Mouse (Mus musculus): Measurements from ENCODE around the gene Mfsd12.
A peak's percentile ranks its signal among the peaks of the same experiment; 100 is the strongest.

Gene Mfsd12

DNA sequence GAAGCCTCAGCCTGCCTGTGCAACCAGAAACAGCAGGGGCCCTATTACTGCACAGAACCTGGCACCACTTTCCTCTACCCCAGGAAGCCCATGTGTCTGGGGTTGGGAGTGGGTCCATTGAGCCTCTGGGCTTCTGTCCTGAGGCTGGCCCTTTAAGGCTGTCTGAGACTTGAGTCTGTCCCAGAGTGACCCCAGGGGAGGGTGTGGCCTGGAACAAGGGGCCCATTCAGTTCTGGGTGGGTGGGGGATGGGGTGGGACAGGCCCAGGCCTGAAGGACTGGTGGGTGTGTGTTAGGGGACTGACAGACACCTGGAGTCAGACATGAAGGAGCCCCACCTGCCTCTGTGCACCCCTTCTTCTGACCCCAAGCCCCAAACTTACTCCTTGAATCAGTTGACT is 57.4 kb downstream of the Mfsd12 start:
- peaks cover 97% of the 10 kb centered on the region for H3K4me1 ChIP-seq (replicated peaks; ENCODE audit: low read depth, low read length)
- TF ChIP-seq POU5F1 (IDR thresholded peaks at IDR 0.05; ENCODE audit: borderline replicate concordance, low read length) (no peak), NANOG (IDR thresholded peaks at IDR 0.05; ENCODE audit: borderline replicate concordance, low read length) (no peak), CTCF (conservative IDR thresholded peaks at IDR 0.05; ENCODE audit: low read length) (no peak)
- H3K27me3 ChIP-seq (ENCODE audit: insufficient read depth, low read length): peaks cover 9% of the 10 kb centered on the region
- no peaks in the 10 kb centered on the region for H3K9me3 ChIP-seq (ENCODE audit: low read length)
- H3K36me3 ChIP-seq (ENCODE audit: insufficient read depth, low read length): peaks cover 29% of the 10 kb centered on the region
- H3K4me3 ChIP-seq (replicated peaks; ENCODE audit: low read length): peak overlapping the region; percentile 73

- TF ChIP-seq POU5F1 (IDR thresholded peaks at IDR 0.05; ENCODE audit: borderline replicate concordance, low read length) (no peak), CTCF (conservative IDR thresholded peaks at IDR 0.05; ENCODE audit: low read length) (no peak), NANOG (IDR thresholded peaks at IDR 0.05; ENCODE audit: borderline replicate concordance, low read length) (no peak)
- Histone ChIP-seq H3K27me3 (ENCODE audit: insufficient read depth, low read length) (peaks cover 14% of the 10 kb centered on the region), H3K36me3 (ENCODE audit: insufficient read depth, low read length) (peaks cover 29% of the 10 kb centered on the region), H3K9me3 (ENCODE audit: low read length) (no peaks in the 10 kb centered on the region), H3K4me3 (replicated peaks; ENCODE audit: low read length) (peak overlapping the region; percentile 73), H3K4me1 (replicated peaks; ENCODE audit: low read depth, low read length) (peaks cover 97% of the 10 kb centered on the region)
These were observed 57.9 kb downstream of the Mfsd12 start for GRCm38 (mm10) chr10:81415146-81415545.
